Mouse (Mus musculus): ENCODE results near the gene Dctpp1. TPM values are rescaled to one million over a fixed set of nuclear protein-coding genes. Genes with fewer than 3 reads are reported as not detected.
A peak's percentile ranks its signal among the peaks of the same experiment; 100 is the strongest.

Dctpp1 gene
- polyA plus RNA-seq, 1 experiment from 2014 or later = 176 TPM

- H3K9me3 ChIP-seq = no peaks in the 10 kb centered on the region
- no peak overlapping the region for H3K9ac ChIP-seq
- peak overlapping the region; percentile 70 for H3K4me2 ChIP-seq (replicated peaks)
- 0 out of 2 replicates have a peak overlapping the region, but pooled peaks have one; percentile 39 for H3K27ac ChIP-seq
- 32% methylated on average over 7 of the region's 7 CpGs for WGBS
- no peak for ATAC-seq (ENCODE audit: low FRiP score, low read depth)
- peaks cover 25% of the 10 kb centered on the region for H3K4me1 ChIP-seq
- H3K27me3 ChIP-seq = peaks cover 9% of the 10 kb centered on the region; the same call in 1 of the 2 replicates
- peak overlapping the region; percentile 42 for H3K4me3 ChIP-seq
- no peaks in the 10 kb centered on the region for H3K36me3 ChIP-seq
Measured at GRCm38 (mm10) chr7:127213485-127213884, 47.0 kb downstream of the Dctpp1 start.

- H3K4me3 ChIP-seq = peak overlapping the region; percentile 42
- no peak overlapping the region for H3K9ac ChIP-seq
Measured at GRCm38 (mm10) chr7:127212432-127213250, 47.9 kb downstream of the Dctpp1 start.

GRCm38 (mm10) chr7:127211014-127211745, 49.3 kb downstream of the Dctpp1 start:
- Histone ChIP-seq H3K36me3 (no peaks in the 10 kb centered on the region), H3K4me3 (no peak overlapping the region), H3K9ac (no peak overlapping the region), H3K4me2 (replicated peaks) (no peak overlapping the region), H3K9me3 (no peaks in the 10 kb centered on the region), H3K4me1 (peaks cover 36% of the 10 kb centered on the region), H3K27ac (no peak overlapping the region), H3K27me3 (peaks cover 9% of the 10 kb centered on the region; the same call in 1 of the 2 replicates)
- no peak for ATAC-seq (ENCODE audit: low FRiP score, low read depth)
- WGBS = 64% methylated on average over 5 of the region's 5 CpGs

More at GRCm38 (mm10) chr7:127212432-127213250, 47.9 kb downstream of the Dctpp1 start:
- H3K27me3 ChIP-seq = peaks cover 9% of the 10 kb centered on the region; the same call in 1 of the 2 replicates
- no peak overlapping the region for H3K4me2 ChIP-seq (replicated peaks)
- H3K9me3 ChIP-seq = no peaks in the 10 kb centered on the region
- H3K27ac ChIP-seq = no peak overlapping the region
- no peaks in the 10 kb centered on the region for H3K36me3 ChIP-seq
- peaks cover 25% of the 10 kb centered on the region for H3K4me1 ChIP-seq
- ATAC-seq (ENCODE audit: low FRiP score, low read depth) = no peak
- 82% methylated on average over 12 of the region's 12 CpGs for WGBS

GRCm38 (mm10) chr7:127210266-127210665, 50.2 kb downstream of the Dctpp1 start:
- Histone ChIP-seq H3K9ac (no peak overlapping the region), H3K4me2 (replicated peaks) (no peak overlapping the region), H3K27me3 (peaks cover 9% of the 10 kb centered on the region; the same call in 1 of the 2 replicates), H3K4me1 (peaks cover 39% of the 10 kb centered on the region), H3K27ac (no peak overlapping the region), H3K9me3 (no peaks in the 10 kb centered on the region), H3K4me3 (no peak overlapping the region), H3K36me3 (peaks cover 2% of the 10 kb centered on the region)
- ATAC-seq (ENCODE audit: low FRiP score, low read depth) = no peak
- 89% methylated on average over 4 of the region's 4 CpGs for WGBS

- Histone ChIP-seq H3K4me3 (peak overlapping the region; percentile 91; the same call in 1 of the 2 replicates), H3K27me3 (peaks cover 9% of the 10 kb centered on the region; the same call in 1 of the 2 replicates), H3K9ac (no peak overlapping the region), H3K4me1 (peaks cover 40% of the 10 kb centered on the region), H3K27ac (peak overlapping the region; percentile 83; the same call in 1 of the 2 replicates), H3K36me3 (peaks cover 7% of the 10 kb centered on the region), H3K4me2 (replicated peaks) (peak overlapping the region; percentile 74), H3K9me3 (no peaks in the 10 kb centered on the region)
- WGBS = 78% methylated on average over 5 of the region's 5 CpGs
- no peak for ATAC-seq (ENCODE audit: low FRiP score, low read depth)
Measured at GRCm38 (mm10) chr7:127209851-127210250, 50.7 kb downstream of the Dctpp1 start.

- Histone ChIP-seq H3K27me3 (0 out of 2 replicates have a peak, but pooled peaks cover 6% of the 10 kb centered on the region), H3K4me2 (replicated peaks) (peak within 1 kb of the TSS; percentile 98), H3K9ac (peak within 1 kb of the TSS; percentile 97), H3K4me3 (peak within 1 kb of the TSS; percentile 91), H3K27ac (peak within 1 kb of the TSS; percentile 84), H3K4me1 (peaks cover 29% of the 10 kb centered on the region), H3K36me3 (peaks cover 13% of the 10 kb centered on the region), H3K9me3 (no peaks in the 10 kb centered on the region)
- WGBS = under 1% methylated on average over 44 of the region's 44 CpGs
- peak; percentile 94 for ATAC-seq (ENCODE audit: low FRiP score, low read depth)
Measured at GRCm38 (mm10) chr7:127208553-127209438, 51.7 kb downstream of the Dctpp1 start, which contains the start of gene Mylpf. Gene Mylpf (plus strand): TSS chr7:127208890.

- peak; percentile 14 for ATAC-seq (ENCODE audit: low FRiP score, low read depth)
- Histone ChIP-seq H3K27ac (peak within 1 kb of the TSS; percentile 84), H3K4me1 (peaks cover 28% of the 10 kb centered on the region), H3K27me3 (no peaks in the 10 kb centered on the region), H3K4me3 (peak within 1 kb of the TSS; percentile 91), H3K36me3 (peaks cover 18% of the 10 kb centered on the region), H3K9ac (peak within 1 kb of the TSS; percentile 97), H3K9me3 (no peaks in the 10 kb centered on the region), H3K4me2 (replicated peaks) (peak within 1 kb of the TSS; percentile 98)
- WGBS = under 1% methylated on average over 30 of the region's 44 CpGs
Measured at GRCm38 (mm10) chr7:127208295-127208552, 52.3 kb downstream of the Dctpp1 start, which contains the start of gene Tbc1d10b. Gene Tbc1d10b (minus strand): TSS chr7:127208468.

GRCm38 (mm10) chr7:127207374-127208294, 52.9 kb downstream of the Dctpp1 start:
- no peak for ATAC-seq (ENCODE audit: low FRiP score, low read depth)
- H3K36me3 ChIP-seq = peaks cover 24% of the 10 kb centered on the region

More at GRCm38 (mm10) chr7:127207374-127208294, 52.9 kb downstream of the Dctpp1 start:
- peak overlapping the region; percentile 84 for H3K27ac ChIP-seq
- under 1% methylated on average over 51 of the region's 53 CpGs for WGBS
- H3K9ac ChIP-seq = peak overlapping the region; percentile 97
- peaks cover 28% of the 10 kb centered on the region for H3K4me1 ChIP-seq
- peak overlapping the region; percentile 91 for H3K4me3 ChIP-seq
- no peaks in the 10 kb centered on the region for H3K9me3 ChIP-seq
- H3K4me2 ChIP-seq (replicated peaks) = peak overlapping the region; percentile 98
- no peaks in the 10 kb centered on the region for H3K27me3 ChIP-seq
